Mouse (Mus musculus) hindbrain, embryonic 13.5 days (tissue): ENCODE data around the gene Crat. TPM values are rescaled to one million over a fixed set of nuclear protein-coding genes. Genes with fewer than 3 reads are reported as not detected.

Experiments used
- ATAC-seq: fragments of 200-750 bp; cut with Nextera tagmentation; 2 replicates; pipeline ENCODE4 v1.8.0; 2017; ENCODE audit warnings: moderate TSS enrichment; ENCODE audit not compliant: low FRiP score
- H3K27ac ChIP-seq: fragments of 300-500 bp; sonication (generic); 2 replicates; pipeline ENCODE4 v1.5.1; 2015; ENCODE audit warnings: inconsistent platforms, mild to moderate bottlenecking, moderate library complexity
- H3K27me3 ChIP-seq: fragments of 300-500 bp; sonication (generic); 2 replicates; pipeline ENCODE4 v1.6.1; 2015; ENCODE audit warnings: mild to moderate bottlenecking, inconsistent platforms
- H3K36me3 ChIP-seq: fragments of 300-500 bp; sonication (generic); 2 replicates; pipeline ENCODE4 v1.6.1; 2015; ENCODE audit warnings: mild to moderate bottlenecking, inconsistent platforms
- H3K4me1 ChIP-seq: fragments of 300-500 bp; sonication (generic); replicated peaks from 2 replicates; pipeline ENCODE4 v1.6.1; 2015; ENCODE audit warnings: inconsistent platforms
- H3K4me2 ChIP-seq: fragments of 300-500 bp; sonication (generic); 2 replicates; pipeline ENCODE4 v1.6.1; 2015; ENCODE audit warnings: inconsistent platforms, mild to moderate bottlenecking, moderate library complexity
- H3K4me3 ChIP-seq: fragments of 300-500 bp; sonication (generic); 2 replicates; pipeline ENCODE4 v1.5.1; 2015; ENCODE audit warnings: mild to moderate bottlenecking, inconsistent platforms
- H3K9ac ChIP-seq: fragments of 300-500 bp; sonication (generic); 2 replicates; pipeline ENCODE4 v1.6.1; 2015; ENCODE audit warnings: mild to moderate bottlenecking, inconsistent platforms
- H3K9me3 ChIP-seq: fragments of 300-500 bp; sonication (generic); 2 replicates; pipeline ENCODE4 v1.6.1; 2016; ENCODE audit warnings: inconsistent platforms
- WGBS: fragments of 180-500 bp; shearing (Covaris S2); methylation state at CpG from one replicate; pipeline ENCODE4 v1.1.7; 2015; 5-methylcytosine and 5-hydroxymethylcytosine counted together
- polyA plus RNA-seq: library from polyadenylated mRNA; unstranded; fragments of >200 nt; fragmentation: Nextera tagmentation; extraction: Ambion mirVana; gene quantifications from 2 replicates; pipeline ENCODE4 v1.2.1, GENCODE M21; 2015

Gene Crat
- polyA plus RNA-seq, 1 experiment from 2014 or later: 24.0 TPM

GRCm38 (mm10) chr2:30414681-30415080 lies 932 bp downstream of the Crat start:
- WGBS: 46% methylated on average over 5 of the region's 5 CpGs
- Histone ChIP-seq H3K4me2 (peak overlapping the region; percentile 73), H3K4me1 (peaks cover 58% of the 10 kb centered on the region), H3K27ac (peak overlapping the region; percentile 98), H3K4me3 (peak overlapping the region; percentile 88), H3K36me3 (peaks cover 30% of the 10 kb centered on the region), H3K9ac (peak overlapping the region; percentile 96), H3K9me3 (no peaks in the 10 kb centered on the region), H3K27me3 (peaks cover 3% of the 10 kb centered on the region; the same call in 1 of the 2 replicates)
- ATAC-seq: 0 out of 2 replicates have a peak, but pooled peaks have one; percentile 3

GRCm38 (mm10) chr2:30414101-30414500 lies 1.5 kb downstream of the Crat start:
- ATAC-seq: no peak
- no peak overlapping the region for H3K27ac ChIP-seq
- peak overlapping the region; percentile 88 for H3K4me3 ChIP-seq
- 90% methylated on average over 4 of the region's 4 CpGs for WGBS
- H3K9me3 ChIP-seq: no peaks in the 10 kb centered on the region
- H3K36me3 ChIP-seq: peaks cover 36% of the 10 kb centered on the region
- peaks cover 54% of the 10 kb centered on the region for H3K4me1 ChIP-seq
- H3K9ac ChIP-seq: peak overlapping the region; percentile 96
- peak overlapping the region; percentile 73 for H3K4me2 ChIP-seq
- peaks cover 3% of the 10 kb centered on the region; the same call in 1 of the 2 replicates for H3K27me3 ChIP-seq

- Histone ChIP-seq H3K9ac (peak overlapping the region; percentile 96), H3K36me3 (peaks cover 44% of the 10 kb centered on the region), H3K27ac (no peak overlapping the region), H3K4me2 (peak overlapping the region; percentile 20), H3K27me3 (peaks cover 3% of the 10 kb centered on the region; the same call in 1 of the 2 replicates), H3K4me3 (no peak overlapping the region), H3K9me3 (no peaks in the 10 kb centered on the region), H3K4me1 (peaks cover 46% of the 10 kb centered on the region)
- 83% methylated on average over 16 of the region's 16 CpGs for WGBS
- ATAC-seq: no peak
Observed at GRCm38 (mm10) chr2:30413038-30413973, 2.3 kb downstream of the Crat start.

- H3K4me1 ChIP-seq: peaks cover 22% of the 10 kb centered on the region
- H3K27me3 ChIP-seq: peaks cover 3% of the 10 kb centered on the region; the same call in 1 of the 2 replicates
- H3K4me3 ChIP-seq: no peak overlapping the region
- no peaks in the 10 kb centered on the region for H3K9me3 ChIP-seq
- H3K27ac ChIP-seq: no peak overlapping the region
- no peak overlapping the region; the same call in 1 of the 2 replicates for H3K9ac ChIP-seq
- peaks cover 81% of the 10 kb centered on the region for H3K36me3 ChIP-seq
- no peak overlapping the region for H3K4me2 ChIP-seq
- 94% methylated on average over 4 of the region's 5 CpGs for WGBS
- ATAC-seq: no peak
Observed at GRCm38 (mm10) chr2:30409454-30410176, 6.0 kb downstream of the Crat start.

- ATAC-seq: no peak
- peaks cover 91% of the 10 kb centered on the region for H3K36me3 ChIP-seq
- 89% methylated on average over 8 of the region's 8 CpGs for WGBS
Observed at GRCm38 (mm10) chr2:30408452-30409100, 7.0 kb downstream of the Crat start.

GRCm38 (mm10) chr2:30407778-30408177 lies 7.8 kb downstream of the Crat start:
- no peak for ATAC-seq
- Histone ChIP-seq H3K27ac (no peak overlapping the region), H3K4me1 (peaks cover 4% of the 10 kb centered on the region), H3K36me3 (peaks cover 96% of the 10 kb centered on the region), H3K9me3 (no peaks in the 10 kb centered on the region), H3K27me3 (no peaks in the 10 kb centered on the region), H3K4me3 (no peak overlapping the region), H3K9ac (no peak overlapping the region), H3K4me2 (no peak overlapping the region)
- WGBS: 93% methylated on average over 10 of the region's 10 CpGs

More at GRCm38 (mm10) chr2:30408452-30409100, 7.0 kb downstream of the Crat start:
- Histone ChIP-seq H3K4me3 (no peak overlapping the region), H3K27me3 (no peaks in the 10 kb centered on the region), H3K4me2 (no peak overlapping the region), H3K9ac (0 out of 2 replicates have a peak overlapping the region, but pooled peaks have one; percentile 19), H3K4me1 (peaks cover 12% of the 10 kb centered on the region), H3K9me3 (no peaks in the 10 kb centered on the region), H3K27ac (no peak overlapping the region)

- ATAC-seq: no peak
- Histone ChIP-seq H3K4me3 (no peak overlapping the region), H3K27me3 (no peaks in the 10 kb centered on the region), H3K4me2 (no peak overlapping the region), H3K36me3 (peaks cover 96% of the 10 kb centered on the region), H3K4me1 (no peaks in the 10 kb centered on the region), H3K27ac (no peak overlapping the region), H3K9me3 (no peaks in the 10 kb centered on the region), H3K9ac (no peak overlapping the region)
- WGBS: 91% methylated on average over 2 of the region's 2 CpGs
Observed at GRCm38 (mm10) chr2:30407221-30407620, 8.4 kb downstream of the Crat start.

GRCm38 (mm10) chr2:30403870-30404269 lies 11.7 kb downstream of the Crat start:
- H3K36me3 ChIP-seq: peaks cover 98% of the 10 kb centered on the region
- H3K9me3 ChIP-seq: no peaks in the 10 kb centered on the region
- H3K4me3 ChIP-seq: no peak overlapping the region
- no peak overlapping the region for H3K4me2 ChIP-seq
- peaks cover 21% of the 10 kb centered on the region for H3K4me1 ChIP-seq
- no peak for ATAC-seq
- H3K27me3 ChIP-seq: no peaks in the 10 kb centered on the region
- no peak overlapping the region for H3K9ac ChIP-seq
- H3K27ac ChIP-seq: no peak overlapping the region
- 82% methylated on average over 1 of the region's 1 CpGs for WGBS

GRCm38 (mm10) chr2:30402843-30403242 lies 12.8 kb downstream of the Crat start:
- Histone ChIP-seq H3K4me2 (no peak overlapping the region), H3K4me1 (peaks cover 31% of the 10 kb centered on the region), H3K9ac (no peak overlapping the region), H3K9me3 (no peaks in the 10 kb centered on the region), H3K36me3 (peaks cover 98% of the 10 kb centered on the region), H3K4me3 (no peak overlapping the region), H3K27me3 (no peaks in the 10 kb centered on the region), H3K27ac (no peak overlapping the region)
- 80% methylated on average over 2 of the region's 2 CpGs for WGBS
- no peak for ATAC-seq

- H3K9me3 ChIP-seq: no peaks in the 10 kb centered on the region
- no peaks in the 10 kb centered on the region for H3K27me3 ChIP-seq
- no peak for ATAC-seq
- H3K36me3 ChIP-seq: peaks cover 98% of the 10 kb centered on the region
- no peak overlapping the region for H3K27ac ChIP-seq
- H3K9ac ChIP-seq: no peak overlapping the region
- peaks cover 32% of the 10 kb centered on the region for H3K4me1 ChIP-seq
- WGBS: 91% methylated on average over 9 of the region's 9 CpGs
- no peak overlapping the region for H3K4me2 ChIP-seq
- H3K4me3 ChIP-seq: no peak overlapping the region
Observed at GRCm38 (mm10) chr2:30402351-30402826, 13.2 kb downstream of the Crat start.

GRCm38 (mm10) chr2:30401581-30401980 lies 14.0 kb downstream of the Crat start:
- ATAC-seq: no peak
- Histone ChIP-seq H3K4me3 (no peak overlapping the region), H3K9ac (peak overlapping the region; percentile 39; the same call in 1 of the 2 replicates), H3K4me1 (peaks cover 32% of the 10 kb centered on the region), H3K9me3 (no peaks in the 10 kb centered on the region), H3K36me3 (peaks cover 98% of the 10 kb centered on the region), H3K27me3 (no peaks in the 10 kb centered on the region), H3K27ac (no peak overlapping the region), H3K4me2 (no peak overlapping the region)
- 100% methylated on average over 1 of the region's 1 CpGs for WGBS
